In genomic region chr1:85896110-85896509, GRCm38 (mm10) we compare ENCODE assay signal across 8 mouse cellular contexts. TPM values are rescaled to one million over a fixed set of nuclear protein-coding genes. Genes with fewer than 3 reads are reported as not detected.
A peak's percentile ranks its signal among the peaks of the same experiment; 100 is the strongest.
DNase-seq lines count a peak whose midpoint lies in the region; ATAC-seq and TF ChIP-seq lines count a peak whose summit lies in the region.

No protein-coding gene starts in this region.

- intact Hi-C loops in heart, postnatal 10 days (cut with DNase I), result no loop called here

- H3K36me3 ChIP-seq in heart, embryonic 10.5 days, result no peaks in the 10 kb centered on the region
- peaks cover 0 to 19% of the 10 kb centered on the region in 2 experiments; a peak in 2 of 4 replicates for H3K36me3 ChIP-seq in MEL (ENCODE audit: control insufficient read depth in 1 of 2, insufficient read depth in 2 of 2, low read length in 2 of 2)
- H3K36me3 ChIP-seq in hindbrain, embryonic 13.5 days, result no peaks in the 10 kb centered on the region
- H3K36me3 ChIP-seq in midbrain, embryonic 11.5 days (ENCODE audit: control insufficient read depth, insufficient read depth, low read length), result no peaks in the 10 kb centered on the region

- H3K79me2 ChIP-seq in MEL (ENCODE audit: control insufficient read depth, insufficient read depth, low read length, poor library complexity), result no peaks in the 10 kb centered on the region; the same call in none of the 2 replicates

- no peaks in the 10 kb centered on the region for H3K27me3 ChIP-seq in heart, embryonic 10.5 days (ENCODE audit: insufficient read depth, poor library complexity, severe bottlenecking)
- H3K27me3 ChIP-seq in MEL (ENCODE audit: control insufficient read depth in 1 of 2, insufficient read depth in 2 of 2, low read length in 2 of 2), result no peaks in the 10 kb centered on the region
- no peaks in the 10 kb centered on the region for H3K27me3 ChIP-seq in hindbrain, embryonic 13.5 days
- H3K27me3 ChIP-seq in midbrain, embryonic 11.5 days (ENCODE audit: control insufficient read depth, insufficient read depth, low read length), result no peaks in the 10 kb centered on the region

- DNase-seq in heart, embryonic 10.5 days (ENCODE audit: low spot score), result no peak
- DNase-seq in heart, postnatal 10 days, result no peak
- peak; percentile 31 for DNase-seq in MEL (ENCODE audit: low read depth, low spot score)
- no peak for DNase-seq in midbrain, embryonic 11.5 days (ENCODE audit: low spot score, missing footprints)
- DNase-seq in urinary bladder, adult 2 months (ENCODE audit: low spot score), result no peak
- DNase-seq in layer of hippocampus, adult 9-10 months (ENCODE audit: low spot score), result no peak

- H3K4me2 ChIP-seq in hindbrain, embryonic 13.5 days, result peak overlapping the region; percentile 71
- peak overlapping the region; percentile 82 for H3K4me2 ChIP-seq in midbrain, embryonic 11.5 days

- peak overlapping the region; percentile 68 for H3K9ac ChIP-seq in MEL (ENCODE audit: control insufficient read depth, low read depth, low read length, poor library complexity, severe bottlenecking)
- peak overlapping the region; percentile 87 for H3K9ac ChIP-seq in hindbrain, embryonic 13.5 days
- no peak overlapping the region; the same call in 1 of the 2 replicates for H3K9ac ChIP-seq in midbrain, embryonic 11.5 days (ENCODE audit: low read length)

- TF ChIP-seq EP300 in MEL (IDR thresholded peaks at IDR 0.05; ENCODE audit: low read depth in 1 of 2, low read length in 2 of 2), result no peak

- no peak for ATAC-seq in hindbrain, embryonic 13.5 days (ENCODE audit: low FRiP score)
- ATAC-seq in midbrain, embryonic 11.5 days (ENCODE audit: low FRiP score), result no peak
- no peak for ATAC-seq in erythroid progenitor cell, adult 5-6 weeks (replicated peaks; ENCODE audit: low FRiP score, poor library complexity, severe bottlenecking)

- WGBS in heart, embryonic 10.5 days, result 74% methylated on average over 5 of the region's 5 CpGs
- WGBS in hindbrain, embryonic 13.5 days, result 55% methylated on average over 5 of the region's 5 CpGs
- WGBS in midbrain, embryonic 11.5 days, result 81% methylated on average over 5 of the region's 5 CpGs

- no peak for TF ChIP-seq CTCF in MEL (IDR thresholded peaks at IDR 0.05 in 2 of 3, conservative IDR thresholded peaks at IDR 0.05 in 1 of 3; ENCODE audit: control insufficient read depth in 1 of 3, insufficient read depth in 1 of 3, low read depth in 2 of 3, low read length in 3 of 3, poor library complexity in 1 of 3, severe bottlenecking in 1 of 3)

- TF ChIP-seq RAD21 in MEL (IDR thresholded peaks at IDR 0.05; ENCODE audit: low read depth, low read length), result no peak

- peaks cover 68% of the 10 kb centered on the region for H3K4me1 ChIP-seq in heart, embryonic 10.5 days
- peaks cover 8 to 37% of the 10 kb centered on the region in 2 experiments for H3K4me1 ChIP-seq in MEL (ENCODE audit: control insufficient read depth in 1 of 2, insufficient read depth in 2 of 2, low read length in 2 of 2)
- H3K4me1 ChIP-seq in hindbrain, embryonic 13.5 days (replicated peaks), result peaks cover 65% of the 10 kb centered on the region
- H3K4me1 ChIP-seq in midbrain, embryonic 11.5 days (ENCODE audit: control insufficient read depth, insufficient read depth, low read length), result peaks cover 47% of the 10 kb centered on the region

- H3K9me3 ChIP-seq in heart, embryonic 10.5 days, result no peaks in the 10 kb centered on the region
- H3K9me3 ChIP-seq in MEL (replicated peaks; ENCODE audit: insufficient read depth, low read length), result no peaks in the 10 kb centered on the region
- H3K9me3 ChIP-seq in hindbrain, embryonic 13.5 days, result no peaks in the 10 kb centered on the region
- H3K9me3 ChIP-seq in midbrain, embryonic 11.5 days (ENCODE audit: control insufficient read depth, low read length), result no peaks in the 10 kb centered on the region

- TF ChIP-seq POLR2A in MEL (IDR thresholded peaks at IDR 0.05; ENCODE audit: control insufficient read depth in 1 of 2, insufficient read depth in 1 of 2, low read depth in 1 of 2, low read length in 2 of 2, poor library complexity in 1 of 2), result no peak

- H3K4me3 ChIP-seq in heart, embryonic 10.5 days, result peak overlapping the region; percentile 92
- peak overlapping the region; percentile 76 to 99 for H3K4me3 ChIP-seq in MEL (ENCODE audit: control insufficient read depth in 1 of 2, insufficient read depth in 1 of 2, low read depth in 2 of 2, low read length in 2 of 2)
- H3K4me3 ChIP-seq in hindbrain, embryonic 13.5 days, result peak overlapping the region; percentile 76
- H3K4me3 ChIP-seq in midbrain, embryonic 11.5 days (ENCODE audit: low read depth, low read length), result peak overlapping the region; percentile 86

- H3K27ac ChIP-seq in heart, embryonic 10.5 days, result peak overlapping the region; percentile 95
- peak overlapping the region; percentile 51 for H3K27ac ChIP-seq in MEL (ENCODE audit: control insufficient read depth, low read depth, low read length)
- H3K27ac ChIP-seq in hindbrain, embryonic 13.5 days, result peak overlapping the region; percentile 89; the same call in 1 of the 2 replicates
- no peak overlapping the region for H3K27ac ChIP-seq in midbrain, embryonic 11.5 days (ENCODE audit: low read depth, low read length)

TF ChIP-seq in MEL, 35 proteins besides CTCF, POLR2A, EP300 and RAD21:
- TF ChIP-seq ZKSCAN1 (IDR thresholded peaks at IDR 0.05; ENCODE audit: low read depth, low read length), result peak; percentile 85
- no peak for TF ChIP-seq MAFK (IDR thresholded peaks at IDR 0.05; ENCODE audit: borderline replicate concordance, low read depth, low read length)
- 0 out of 2 replicates have a peak, but pooled peaks have one; percentile 9 for TF ChIP-seq GATA1 (IDR thresholded peaks at IDR 0.05; ENCODE audit: low read depth, low read length)
- no peak for TF ChIP-seq UBTF (IDR thresholded peaks at IDR 0.05; ENCODE audit: borderline replicate concordance, insufficient read depth, low read depth, low read length)
- no peak for TF ChIP-seq SMC3 (IDR thresholded peaks at IDR 0.05; ENCODE audit: low read depth, low read length)

RNA-seq across cellular contexts. Expression of gene Itm2c, which starts 2.0 kb away (rescaled TPM):
- polyA plus RNA-seq in heart, embryonic 10.5 days (2016; fragmentation: Nextera tagmentation; extraction: Ambion mirVana), result 193 and 231 TPM in 2 replicates
- total RNA-seq in heart, postnatal 10 days (2021), result 100 to 1,000 TPM in 1 of 2 experiments, 10 to 100 TPM in 1; 96.4 to 109 TPM
- total RNA-seq in MEL (2012; rRNA removed), result 22.6 and 24.8 TPM in 2 replicates
- polyA plus RNA-seq in MEL (2012; ENCODE audit: insufficient read depth in 1 of 2, insufficient read length in 2 of 2, low read depth in 1 of 2, low replicate concordance in 2 of 2, missing spikeins in 1 of 2), result 10 to 100 TPM in 1 of 2 experiments, not detected in 1; 28.2 TPM
- polyA plus RNA-seq in hindbrain, embryonic 13.5 days (2015; fragmentation: Nextera tagmentation; extraction: Ambion mirVana), result 166 and 167 TPM in 2 replicates
- 78.1 and 78.7 TPM in 2 replicates for polyA plus RNA-seq in midbrain, embryonic 11.5 days (2014; fragmentation: Nextera tagmentation; extraction: Ambion mirVana)
- 160 and 190 TPM in 2 replicates for polyA plus RNA-seq in urinary bladder, adult 2 months (2012; rRNA removed)
- total RNA-seq in erythroid progenitor cell, adult 5-6 weeks (2015; ENCODE audit: low replicate concordance), result 3.4 and 9.4 TPM in 2 replicates
- 6.3 and 12.1 TPM in 2 replicates for total RNA-seq in erythroid progenitor cell, adult 5-6 weeks (2017; ENCODE audit: low replicate concordance)

RNA-seq across cellular contexts. Expression of gene 4933407L21Rik, which starts 32.2 kb away (rescaled TPM):
- polyA plus RNA-seq in heart, embryonic 10.5 days (2016; fragmentation: Nextera tagmentation; extraction: Ambion mirVana), result not detected in 2 replicates
- total RNA-seq in heart, postnatal 10 days (2021), result under 1 TPM in 1 of 2 experiments, not detected in 1; 0.17 TPM
- not detected in 2 replicates for total RNA-seq in MEL (2012; rRNA removed)
- not detected for polyA plus RNA-seq in MEL (2012; ENCODE audit: insufficient read depth in 1 of 2, insufficient read length in 2 of 2, low read depth in 1 of 2, low replicate concordance in 2 of 2, missing spikeins in 1 of 2)
- polyA plus RNA-seq in hindbrain, embryonic 13.5 days (2015; fragmentation: Nextera tagmentation; extraction: Ambion mirVana), result 3.5 and 3.6 TPM in 2 replicates
- polyA plus RNA-seq in midbrain, embryonic 11.5 days (2014; fragmentation: Nextera tagmentation; extraction: Ambion mirVana), result 0.36 and 0.97 TPM in 2 replicates
- 0.08 and 0.41 TPM in 2 replicates for polyA plus RNA-seq in urinary bladder, adult 2 months (2012; rRNA removed)
- not detected in 2 replicates for total RNA-seq in erythroid progenitor cell, adult 5-6 weeks (2015; ENCODE audit: low replicate concordance)
- total RNA-seq in erythroid progenitor cell, adult 5-6 weeks (2017; ENCODE audit: low replicate concordance), result not detected in 2 replicates
